Mouse (Mus musculus) midbrain, embryonic 11.5 days (tissue): ENCODE results near the gene Tex19.1. TPM values are rescaled to one million over a fixed set of nuclear protein-coding genes. Genes with fewer than 3 reads are reported as not detected.

Source experiments
- ATAC-seq: fragments of 200-750 bp; cut with Nextera tagmentation; 2 replicates; pipeline ENCODE4 v1.8.0; 2017; ENCODE audit warnings: moderate TSS enrichment, moderate library complexity; ENCODE audit not compliant: low FRiP score
- DNase-seq: peaks from one replicate; pipeline ENCODE4 v3.0.0; 2015; ENCODE audit warnings: low spot score; ENCODE audit errors: missing footprints
- H3K27ac ChIP-seq: fragments of 300-500 bp; sonication (generic); 2 replicates; pipeline ENCODE4 v1.5.1; 2014; ENCODE audit warnings: low read depth, low read length
- H3K27me3 ChIP-seq: fragments of 300-500 bp; sonication (generic); 2 replicates; pipeline ENCODE4 v1.6.1; 2014; ENCODE audit warnings: mild to moderate bottlenecking, low read length, moderate library complexity, mixed read lengths; ENCODE audit not compliant: control insufficient read depth, insufficient read depth
- H3K36me3 ChIP-seq: fragments of 300-500 bp; sonication (generic); 2 replicates; pipeline ENCODE4 v1.6.1; 2014; ENCODE audit warnings: mild to moderate bottlenecking, low read length, moderate library complexity, mixed read lengths; ENCODE audit not compliant: control insufficient read depth, insufficient read depth
- H3K4me1 ChIP-seq: fragments of 300-500 bp; sonication (generic); 2 replicates; pipeline ENCODE4 v1.6.1; 2014; ENCODE audit warnings: low read length; ENCODE audit not compliant: control insufficient read depth, insufficient read depth
- H3K4me2 ChIP-seq: fragments of 300-500 bp; sonication (generic); 2 replicates; pipeline ENCODE4 v1.6.1; 2014; ENCODE audit warnings: mild to moderate bottlenecking, moderate library complexity
- H3K4me3 ChIP-seq: fragments of 300-500 bp; sonication (generic); 2 replicates; pipeline ENCODE4 v1.5.1; 2014; ENCODE audit warnings: low read depth, low read length
- H3K9ac ChIP-seq: fragments of 300-500 bp; sonication (generic); 2 replicates; pipeline ENCODE4 v1.6.1; 2014; ENCODE audit warnings: low read length
- H3K9me3 ChIP-seq: fragments of 300-500 bp; sonication (generic); 2 replicates; pipeline ENCODE4 v1.6.1; 2016; ENCODE audit warnings: low read length; ENCODE audit not compliant: control insufficient read depth
- WGBS: fragments of 180-500 bp; shearing (Covaris S2); extraction: QIAGEN DNeasy Blood & Tissue Kit; methylation state at CpG from one replicate; pipeline ENCODE4 v1.1.7; 2014; 5-methylcytosine and 5-hydroxymethylcytosine counted together
- polyA plus RNA-seq: library from polyadenylated mRNA; unstranded; fragments of >200 nt; fragmentation: Nextera tagmentation; extraction: Ambion mirVana; gene quantifications from 2 replicates; pipeline ENCODE4 v1.2.1, GENCODE M21; 2014

Tex19.1 gene
- polyA plus RNA-seq, 1 experiment from 2014 or later, result not detected

- Histone ChIP-seq H3K36me3 (no peaks in the 10 kb centered on the region), H3K27ac (no peak overlapping the region), H3K9me3 (no peaks in the 10 kb centered on the region), H3K27me3 (no peaks in the 10 kb centered on the region), H3K9ac (no peak overlapping the region), H3K4me1 (no peaks in the 10 kb centered on the region), H3K4me3 (no peak overlapping the region), H3K4me2 (no peak overlapping the region)
- ATAC-seq (no peak), DNase-seq (no peak)
- 87% methylated on average over 5 of the region's 5 CpGs for WGBS
These were observed 33.7 kb upstream of the Tex19.1 start for GRCm38 (mm10) chr11:121112091-121112775.

- Histone ChIP-seq H3K27ac (no peak overlapping the region), H3K4me3 (no peak overlapping the region), H3K36me3 (no peaks in the 10 kb centered on the region), H3K4me1 (no peaks in the 10 kb centered on the region), H3K9ac (no peak overlapping the region), H3K27me3 (no peaks in the 10 kb centered on the region), H3K4me2 (no peak overlapping the region), H3K9me3 (no peaks in the 10 kb centered on the region)
- no peak for ATAC-seq
- 90% methylated on average over 18 of the region's 18 CpGs for WGBS
- DNase-seq, result no peak
These were observed 27.8 kb upstream of the Tex19.1 start for GRCm38 (mm10) chr11:121118106-121118505.

GRCm38 (mm10) chr11:121118577-121118976 is 27.4 kb upstream of the Tex19.1 start, which contains the start of gene Tex19.2:
Gene Tex19.2 (minus strand): TSS chr11:121118677.
- no peaks in the 10 kb centered on the region for H3K4me1 ChIP-seq
- H3K9ac ChIP-seq, result no peak within 1 kb of the TSS
- DNase-seq (no peak), ATAC-seq (no peak)
- no peaks in the 10 kb centered on the region for H3K36me3 ChIP-seq
- H3K27ac ChIP-seq, result no peak within 1 kb of the TSS
- H3K4me2 ChIP-seq, result no peak within 1 kb of the TSS
- no peaks in the 10 kb centered on the region for H3K9me3 ChIP-seq
- H3K4me3 ChIP-seq, result no peak within 1 kb of the TSS
- 74% methylated on average over 3 of the region's 3 CpGs for WGBS
- no peaks in the 10 kb centered on the region for H3K27me3 ChIP-seq

- no peaks in the 10 kb centered on the region for H3K27me3 ChIP-seq
- 81% methylated on average over 3 of the region's 3 CpGs for WGBS
- ATAC-seq (no peak), DNase-seq (no peak)
- H3K4me2 ChIP-seq, result no peak overlapping the region
- no peaks in the 10 kb centered on the region for H3K4me1 ChIP-seq
- no peaks in the 10 kb centered on the region for H3K36me3 ChIP-seq
- no peaks in the 10 kb centered on the region for H3K9me3 ChIP-seq
- no peak overlapping the region for H3K27ac ChIP-seq
- no peak overlapping the region for H3K9ac ChIP-seq
- no peak overlapping the region for H3K4me3 ChIP-seq
These were observed 24.8 kb upstream of the Tex19.1 start for GRCm38 (mm10) chr11:121121151-121121550.

GRCm38 (mm10) chr11:121122024-121122670 is 23.8 kb upstream of the Tex19.1 start:
- Histone ChIP-seq H3K4me1 (no peaks in the 10 kb centered on the region), H3K4me3 (no peak overlapping the region), H3K9ac (no peak overlapping the region), H3K27me3 (no peaks in the 10 kb centered on the region), H3K36me3 (no peaks in the 10 kb centered on the region), H3K9me3 (no peaks in the 10 kb centered on the region), H3K4me2 (no peak overlapping the region), H3K27ac (no peak overlapping the region)
- 84% methylated on average over 2 of the region's 2 CpGs for WGBS
- no peak for DNase-seq
- no peak for ATAC-seq

GRCm38 (mm10) chr11:121123438-121123837 is 22.5 kb upstream of the Tex19.1 start:
- Histone ChIP-seq H3K9me3 (no peaks in the 10 kb centered on the region), H3K9ac (no peak overlapping the region), H3K27me3 (no peaks in the 10 kb centered on the region), H3K4me2 (no peak overlapping the region), H3K27ac (no peak overlapping the region), H3K4me1 (no peaks in the 10 kb centered on the region), H3K4me3 (no peak overlapping the region), H3K36me3 (no peaks in the 10 kb centered on the region)
- DNase-seq, result no peak
- WGBS, result 89% methylated on average over 4 of the region's 4 CpGs
- ATAC-seq, result no peak

GRCm38 (mm10) chr11:121125522-121126172 is 20.3 kb upstream of the Tex19.1 start:
- DNase-seq (no peak), ATAC-seq (no peak)
- 86% methylated on average over 3 of the region's 3 CpGs for WGBS
- H3K9ac ChIP-seq, result no peak overlapping the region
- H3K9me3 ChIP-seq, result no peaks in the 10 kb centered on the region
- H3K27ac ChIP-seq, result no peak overlapping the region
- H3K27me3 ChIP-seq, result no peaks in the 10 kb centered on the region
- no peak overlapping the region for H3K4me3 ChIP-seq
- no peaks in the 10 kb centered on the region for H3K4me1 ChIP-seq
- no peak overlapping the region for H3K4me2 ChIP-seq
- no peaks in the 10 kb centered on the region for H3K36me3 ChIP-seq

- H3K4me2 ChIP-seq, result no peak overlapping the region
- no peak for DNase-seq
- no peak overlapping the region for H3K4me3 ChIP-seq
- no peaks in the 10 kb centered on the region for H3K27me3 ChIP-seq
- 84% methylated on average over 1 of the region's 1 CpGs for WGBS
- H3K27ac ChIP-seq, result no peak overlapping the region
- no peaks in the 10 kb centered on the region for H3K9me3 ChIP-seq
- ATAC-seq, result no peak
- no peak overlapping the region for H3K9ac ChIP-seq
- no peaks in the 10 kb centered on the region for H3K36me3 ChIP-seq
- no peaks in the 10 kb centered on the region for H3K4me1 ChIP-seq
These were observed 19.5 kb upstream of the Tex19.1 start for GRCm38 (mm10) chr11:121126395-121126794.

- Histone ChIP-seq H3K36me3 (no peaks in the 10 kb centered on the region), H3K9ac (no peak overlapping the region), H3K9me3 (no peaks in the 10 kb centered on the region), H3K27me3 (no peaks in the 10 kb centered on the region), H3K4me2 (no peak overlapping the region), H3K4me1 (no peaks in the 10 kb centered on the region), H3K4me3 (no peak overlapping the region), H3K27ac (no peak overlapping the region)
- WGBS, result 85% methylated on average over 3 of the region's 3 CpGs
- DNase-seq, result no peak
- ATAC-seq, result no peak
These were observed 18.5 kb upstream of the Tex19.1 start for GRCm38 (mm10) chr11:121127441-121127840.
